Mouse (Mus musculus) stomach, postnatal 0 days (tissue): ENCODE measurements around the gene Bnc2. TPM values are rescaled to one million over a fixed set of nuclear protein-coding genes. Genes with fewer than 3 reads are reported as not detected.

ENCODE experiments used
- ATAC-seq: fragments of 200-750 bp; cut with Nextera tagmentation; 2 replicates; pipeline ENCODE4 v1.8.0; 2017; ENCODE audit not compliant: low FRiP score, low TSS enrichment
- DNase-seq: peaks from one replicate; pipeline ENCODE4 v3.0.0-alpha.2; 2016; ENCODE audit warnings: low spot score
- H3K27ac ChIP-seq: fragments of 300-500 bp; sonication (generic); replicated peaks from 2 replicates; pipeline ENCODE4 v1.5.1; 2014; ENCODE audit warnings: mild to moderate bottlenecking, control low read depth
- H3K27me3 ChIP-seq: fragments of 300-500 bp; sonication (generic); 2 replicates; pipeline ENCODE4 v1.6.1; 2014; ENCODE audit warnings: low read length; ENCODE audit not compliant: control insufficient read depth, insufficient read depth
- H3K36me3 ChIP-seq: fragments of 300-500 bp; sonication (generic); 2 replicates; pipeline ENCODE4 v1.6.1; 2014; ENCODE audit warnings: low read length, mixed read lengths; ENCODE audit not compliant: control insufficient read depth, insufficient read depth
- H3K4me1 ChIP-seq: fragments of 300-500 bp; sonication (generic); replicated peaks from 2 replicates; pipeline ENCODE4 v1.6.1; 2014; ENCODE audit warnings: antibody characterized with exemption; ENCODE audit not compliant: control insufficient read depth, insufficient read depth
- H3K4me2 ChIP-seq: fragments of 300-500 bp; sonication (generic); replicated peaks from 2 replicates; pipeline ENCODE4 v1.6.1; 2014; ENCODE audit warnings: low read depth, mild to moderate bottlenecking, control low read depth, moderate library complexity
- H3K4me3 ChIP-seq: fragments of 300-500 bp; sonication (generic); 2 replicates; pipeline ENCODE4 v1.5.1; 2014; ENCODE audit warnings: low read depth, low read length, control low read depth
- H3K9ac ChIP-seq: fragments of 300-500 bp; sonication (generic); 2 replicates; pipeline ENCODE4 v1.6.1; 2014; ENCODE audit warnings: mild to moderate bottlenecking, low read length, control low read depth, mixed read lengths
- H3K9me3 ChIP-seq: fragments of 300-500 bp; sonication (generic); 2 replicates; pipeline ENCODE4 v1.6.1; 2016; ENCODE audit warnings: low read length; ENCODE audit not compliant: control insufficient read depth
- CTCF ChIP-seq: IDR thresholded peaks from 2 replicates; pipeline ENCODE4 v1.5.1; 2016; ENCODE audit warnings: antibody characterized with exemption, low read depth, mild to moderate bottlenecking, moderate library complexity
- EP300 ChIP-seq: optimal IDR thresholded peaks from 2 replicates; pipeline ENCODE3; 2016; ENCODE audit warnings: antibody characterized with exemption
- WGBS: fragments of 180-500 bp; shearing (Covaris S2); extraction: QIAGEN DNeasy Blood & Tissue Kit; methylation state at CpG from one replicate; pipeline ENCODE4 v1.1.7; 2014; 5-methylcytosine and 5-hydroxymethylcytosine counted together
- polyA plus RNA-seq: library from polyadenylated mRNA; unstranded; fragments of >200 nt; fragmentation: Nextera tagmentation; extraction: Ambion mirVana; gene quantifications from 2 replicates; pipeline ENCODE4 v1.2.1, GENCODE M21; 2015

Bnc2 gene
- polyA plus RNA-seq, 1 experiment from 2014 or later = 5.8 TPM

DNA sequence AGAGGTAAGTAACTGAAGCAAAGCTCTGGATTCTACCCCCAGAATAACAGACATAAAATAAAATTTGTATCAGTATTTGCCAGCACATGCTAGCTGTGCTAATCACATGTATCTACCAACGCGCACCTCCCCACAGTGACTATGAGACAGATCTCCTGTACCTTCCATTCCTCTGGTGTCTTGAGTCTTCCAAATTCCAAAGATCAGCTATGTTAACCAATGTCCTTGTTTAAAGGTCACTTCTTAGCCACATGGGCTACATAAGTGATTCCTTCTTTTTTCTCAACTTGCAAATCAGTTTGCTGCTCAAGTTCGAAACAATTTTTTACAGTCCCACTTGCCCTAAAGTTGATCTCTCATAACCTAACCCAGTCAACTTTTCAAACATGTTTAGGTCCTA is 167.5 kb downstream of the Bnc2 start:
- Histone ChIP-seq H3K4me2 (no peak overlapping the region), H3K9me3 (no peaks in the 10 kb centered on the region), H3K4me3 (no peak overlapping the region), H3K36me3 (no peaks in the 10 kb centered on the region), H3K27ac (no peak overlapping the region), H3K27me3 (no peaks in the 10 kb centered on the region), H3K9ac (no peak overlapping the region), H3K4me1 (no peaks in the 10 kb centered on the region)
- 93% methylated on average over 3 of the region's 3 CpGs for WGBS
- DNase-seq (no peak), ATAC-seq (no peak)
- TF ChIP-seq CTCF (no peak), EP300 (no peak)

DNA sequence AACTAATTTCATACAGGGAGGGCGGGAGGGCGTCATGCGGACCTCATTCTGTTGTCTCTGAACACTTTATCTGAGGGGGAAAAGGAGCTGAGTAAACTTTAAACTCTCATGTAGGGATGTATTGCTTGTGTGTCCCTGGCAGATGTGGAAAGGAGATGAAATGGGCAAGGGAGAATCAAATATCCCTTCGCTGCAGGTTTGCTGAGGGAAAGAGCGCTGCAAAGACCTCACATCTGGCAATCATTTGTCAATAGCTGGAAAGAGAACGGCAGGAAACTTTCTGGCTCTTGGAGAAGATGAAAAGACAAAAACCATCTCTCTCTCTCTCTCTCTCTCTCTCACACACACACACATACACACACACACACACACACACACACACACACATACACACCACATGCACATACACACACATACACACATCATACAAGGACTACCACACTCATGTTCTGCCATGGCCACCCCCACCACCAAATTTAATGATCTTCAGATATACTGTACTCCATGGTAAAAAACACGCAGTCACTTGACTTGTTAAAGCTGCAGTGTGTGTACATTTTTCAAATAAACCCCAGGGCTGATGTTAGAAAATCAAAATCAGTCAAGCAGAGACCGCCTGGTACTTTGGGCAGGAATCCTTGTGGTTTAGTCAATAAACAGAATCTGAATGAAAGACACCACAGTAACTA is 172.3 kb downstream of the Bnc2 start:
- H3K4me1 ChIP-seq = no peaks in the 10 kb centered on the region
- H3K27me3 ChIP-seq = no peaks in the 10 kb centered on the region
- no peak overlapping the region for H3K4me3 ChIP-seq
- H3K9me3 ChIP-seq = no peaks in the 10 kb centered on the region
- H3K36me3 ChIP-seq = no peaks in the 10 kb centered on the region
- WGBS = 57% methylated on average over 8 of the region's 8 CpGs
- ATAC-seq (no peak), DNase-seq (no peak)
- no peak overlapping the region for H3K4me2 ChIP-seq
- no peak for TF ChIP-seq EP300
- no peak for TF ChIP-seq CTCF
- H3K9ac ChIP-seq = no peak overlapping the region
- H3K27ac ChIP-seq = no peak overlapping the region

DNA sequence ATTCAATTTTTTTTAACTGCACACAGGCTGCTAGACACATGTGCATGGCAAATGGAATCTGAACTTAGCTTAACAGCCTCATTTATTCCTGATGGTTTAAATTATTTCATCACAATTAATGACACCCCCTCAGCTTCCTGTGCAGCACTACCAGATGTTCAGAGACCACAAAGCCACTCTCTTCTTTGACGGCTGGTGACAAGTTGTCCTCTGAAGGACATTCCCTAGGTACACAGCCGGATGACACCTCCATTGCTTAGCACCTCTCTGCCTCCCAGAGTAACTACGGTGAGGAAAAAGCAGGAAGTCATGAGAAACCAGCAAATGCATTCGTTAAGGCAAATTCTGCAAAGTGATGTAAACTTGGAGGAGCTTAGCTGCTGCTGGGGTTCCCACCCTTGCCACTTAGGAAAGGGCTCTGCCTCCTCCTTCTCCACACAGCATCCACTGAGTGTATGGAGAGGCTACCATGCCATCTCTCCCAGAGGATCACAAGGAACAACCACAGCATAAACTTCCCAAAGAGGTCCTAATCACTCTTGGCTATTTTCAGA is 174.2 kb downstream of the Bnc2 start:
- ATAC-seq (no peak), DNase-seq (no peak)
- 61% methylated on average over 4 of the region's 4 CpGs for WGBS
- H3K27me3 ChIP-seq = no peaks in the 10 kb centered on the region
- H3K4me3 ChIP-seq = no peak overlapping the region
- H3K36me3 ChIP-seq = no peaks in the 10 kb centered on the region
- no peaks in the 10 kb centered on the region for H3K9me3 ChIP-seq
- H3K27ac ChIP-seq = no peak overlapping the region
- H3K9ac ChIP-seq = no peak overlapping the region
- H3K4me2 ChIP-seq = no peak overlapping the region
- H3K4me1 ChIP-seq = no peaks in the 10 kb centered on the region
- no peak for TF ChIP-seq CTCF
- no peak for TF ChIP-seq EP300

DNA sequence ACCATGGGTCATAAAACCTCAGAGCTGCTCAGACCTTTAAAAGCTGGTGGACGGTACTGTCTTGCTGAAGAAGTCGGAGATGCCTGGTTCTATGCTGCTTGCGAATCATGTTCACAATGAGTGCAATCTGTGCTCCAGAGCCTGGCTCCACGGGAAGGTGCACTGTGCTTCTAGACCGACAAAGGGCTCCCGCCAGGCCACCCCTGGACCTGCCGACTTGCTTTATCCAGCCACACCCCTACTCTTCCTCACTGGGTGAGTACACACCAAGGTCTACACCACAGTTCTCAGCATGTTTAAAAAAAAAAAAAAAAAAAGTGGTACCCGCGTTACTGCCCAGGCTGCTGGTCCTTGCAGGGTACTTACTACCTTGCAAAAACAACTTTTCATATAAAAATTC is 174.8 kb downstream of the Bnc2 start:
- Histone ChIP-seq H3K4me2 (no peak overlapping the region), H3K9ac (no peak overlapping the region), H3K9me3 (no peaks in the 10 kb centered on the region), H3K4me3 (no peak overlapping the region), H3K36me3 (no peaks in the 10 kb centered on the region), H3K27me3 (no peaks in the 10 kb centered on the region), H3K4me1 (no peaks in the 10 kb centered on the region), H3K27ac (no peak overlapping the region)
- DNase-seq = no peak
- ATAC-seq = no peak
- TF ChIP-seq CTCF (no peak), EP300 (no peak)
- WGBS = 74% methylated on average over 9 of the region's 9 CpGs

DNA sequence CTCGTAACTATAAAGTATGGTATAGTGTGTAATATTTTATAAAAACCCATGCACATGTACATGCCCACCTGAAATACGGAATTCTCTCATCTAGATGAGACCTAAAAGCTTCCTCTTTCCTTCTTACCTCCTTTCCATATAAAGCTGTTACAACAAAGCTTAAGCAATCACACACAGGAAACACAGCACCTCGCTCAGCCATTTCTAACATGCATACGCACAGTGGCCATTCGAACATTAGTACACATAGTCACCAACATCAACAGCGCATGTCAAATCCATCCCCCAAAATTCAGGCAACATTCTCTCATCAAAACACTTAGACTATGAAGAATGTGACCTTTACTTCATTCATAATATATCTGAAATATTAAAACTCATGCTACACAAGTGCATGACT is 176.6 kb downstream of the Bnc2 start:
- Histone ChIP-seq H3K4me3 (no peak overlapping the region), H3K9ac (no peak overlapping the region), H3K9me3 (no peaks in the 10 kb centered on the region), H3K36me3 (no peaks in the 10 kb centered on the region), H3K27ac (no peak overlapping the region), H3K4me2 (no peak overlapping the region), H3K27me3 (no peaks in the 10 kb centered on the region), H3K4me1 (no peaks in the 10 kb centered on the region)
- TF ChIP-seq EP300 = no peak
- TF ChIP-seq CTCF = no peak
- ATAC-seq = no peak
- DNase-seq = no peak
- 94% methylated on average over 6 of the region's 6 CpGs for WGBS

DNA sequence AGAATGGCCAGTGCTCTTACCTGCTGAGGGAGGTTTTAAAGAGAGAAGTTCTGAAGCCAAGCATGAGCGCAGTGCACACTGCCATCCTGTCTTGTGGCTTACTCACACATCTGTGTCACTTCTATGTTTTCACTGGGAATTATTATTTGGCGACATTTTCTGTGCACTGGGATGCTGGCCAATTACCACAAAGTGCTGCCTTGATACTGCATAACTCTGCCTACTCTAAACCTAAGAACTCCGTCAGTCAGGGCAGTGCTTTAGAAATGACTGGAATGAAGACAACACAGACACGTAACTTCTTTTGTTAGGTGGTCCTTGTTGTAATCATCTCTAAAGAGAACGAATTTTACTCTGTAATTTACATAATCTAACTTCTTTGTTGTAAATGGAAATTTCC is 186.8 kb downstream of the Bnc2 start:
- Histone ChIP-seq H3K27ac (no peak overlapping the region), H3K27me3 (no peaks in the 10 kb centered on the region), H3K36me3 (no peaks in the 10 kb centered on the region), H3K9ac (no peak overlapping the region), H3K4me2 (no peak overlapping the region), H3K4me1 (no peaks in the 10 kb centered on the region), H3K9me3 (no peaks in the 10 kb centered on the region), H3K4me3 (no peak overlapping the region)
- TF ChIP-seq EP300 = no peak
- TF ChIP-seq CTCF = no peak
- ATAC-seq = no peak
- WGBS = 52% methylated on average over 5 of the region's 5 CpGs
- no peak for DNase-seq
